Mouse (Mus musculus) megakaryocyte-erythroid progenitor cell, adult 5 weeks (primary cell): ENCODE results near the gene Myo1d. TPM values are rescaled to one million over a fixed set of nuclear protein-coding genes. Genes with fewer than 3 reads are reported as not detected.

Source experiments
- polyA plus RNA-seq: library from polyadenylated mRNA; stranded (reverse); fragments of >175 nt; gene quantifications from 2 replicates; pipeline ENCODE4 v1.2.3, GENCODE M21; 2012

Gene Myo1d
- polyA plus RNA-seq = 13.4 and 14.0 TPM in 2 replicates

DNA sequence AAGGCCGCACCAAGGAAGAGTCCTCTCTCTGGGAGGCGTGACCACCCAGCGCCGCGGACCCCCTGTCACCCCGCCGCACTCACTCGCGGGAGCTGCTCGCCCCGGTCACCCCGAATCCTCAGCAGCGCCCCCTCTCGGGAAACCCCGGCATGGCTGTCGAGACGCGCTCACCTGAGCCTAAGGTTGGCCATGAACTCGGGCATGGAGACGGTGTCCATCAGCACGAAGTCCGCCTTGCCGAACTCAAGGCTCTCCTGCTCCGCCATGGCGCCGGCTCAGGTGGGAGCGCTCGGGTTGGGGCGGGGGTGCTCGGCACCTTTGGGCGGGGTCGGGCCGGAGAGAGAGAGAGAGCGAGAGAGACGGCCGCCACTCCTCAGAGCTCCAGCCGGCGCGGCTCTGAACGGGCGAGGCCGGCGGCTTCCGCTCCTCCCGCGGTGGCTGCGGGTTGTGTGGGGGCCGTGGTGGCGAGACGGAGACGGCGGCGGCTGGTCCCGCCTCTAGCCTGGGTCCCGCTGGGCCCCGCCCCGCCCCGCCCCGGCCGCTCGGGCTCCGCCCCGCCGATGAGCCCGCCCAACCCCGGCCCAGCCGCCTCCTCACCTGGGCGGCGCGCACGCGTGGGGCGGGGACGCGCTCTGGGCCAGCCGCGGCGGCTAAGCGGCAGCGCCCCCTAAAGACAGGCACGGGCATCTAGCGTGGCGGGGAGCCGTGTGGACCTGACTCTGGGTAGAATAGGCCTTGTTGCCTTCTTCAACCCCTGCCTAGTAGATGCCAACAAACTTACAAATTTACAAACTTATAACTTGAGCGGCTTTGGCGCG lies at the start of gene Myo1d:
Gene Myo1d (minus strand): TSS at position 499 of the 818 bp plus-strand sequence.

GRCm38 (mm10) chr11:80809993-80810821 lies 30.4 kb upstream of the Myo1d start, which contains the start of gene Tmem98:
TSS of gene Tmem98 (plus strand) at chr11:80810175.

DNA sequence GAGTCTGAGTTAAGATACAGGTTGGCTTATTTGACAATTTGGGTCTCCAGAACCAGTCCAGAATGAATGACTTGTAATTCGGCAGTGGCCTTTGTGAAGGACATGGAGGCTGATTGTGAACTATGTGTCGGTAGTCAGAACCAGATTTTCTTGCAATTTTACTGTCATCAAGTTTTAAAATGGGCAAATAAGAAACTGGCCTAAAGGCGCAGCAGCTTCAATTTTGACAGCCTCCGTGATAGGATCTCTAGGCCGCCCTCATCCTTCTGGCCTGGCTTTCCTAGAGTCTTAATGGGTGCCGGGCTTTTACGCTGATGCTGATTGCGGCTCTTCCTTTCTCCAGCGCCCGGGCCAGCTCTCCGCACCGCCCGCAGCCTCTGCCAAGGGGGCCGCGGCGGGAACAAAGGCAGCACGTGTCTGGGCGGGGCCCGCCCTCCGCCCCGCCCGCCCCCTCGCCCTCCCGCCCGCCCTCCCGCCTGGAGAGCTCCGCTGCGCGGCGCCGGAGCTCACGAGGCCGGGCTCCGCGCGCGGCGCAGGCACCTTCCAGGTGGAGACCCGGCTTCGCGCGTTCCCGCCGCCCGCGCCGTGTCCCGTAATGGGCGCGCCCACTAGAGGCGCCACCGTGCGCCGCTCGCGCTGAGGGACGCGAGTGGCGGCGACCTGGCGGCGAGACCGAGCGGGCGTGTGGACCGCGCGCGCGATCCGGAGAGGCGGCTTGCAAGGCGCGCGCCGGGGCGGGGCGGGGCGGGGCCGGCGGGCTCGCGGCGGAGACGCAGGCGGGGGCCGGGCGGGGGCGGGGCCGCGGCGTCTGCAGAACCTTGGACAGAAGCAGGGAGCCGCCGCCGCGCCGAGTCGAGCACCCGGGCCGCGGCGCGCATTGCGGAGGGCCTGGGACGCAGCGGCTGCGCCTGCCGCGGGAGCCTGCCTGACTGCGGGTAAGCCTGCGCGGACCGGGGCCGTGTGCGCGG lies 303.3 kb downstream of the Myo1d start, which contains the start of gene Cdk5r1:
Gene Cdk5r1 (plus strand): TSS at position 802 of the 968 bp plus-strand sequence.

Other genes starting within 250 kb of the Myo1d start
- 1.2 and 2.5 TPM in 2 replicates for gene Tmem98, start 30.1 kb upstream of the Myo1d start, polyA plus RNA-seq
- gene Spaca3, start 78.3 kb upstream of the Myo1d start, polyA plus RNA-seq = not detected in 2 replicates